Mouse (Mus musculus): ENCODE measurements around the gene Six2. TPM values are rescaled to one million over a fixed set of nuclear protein-coding genes. Genes with fewer than 3 reads are reported as not detected.
A peak's percentile ranks its signal among the peaks of the same experiment; 100 is the strongest.

Gene Six2
- total RNA-seq, 1 experiment = 0.22 TPM

GRCm38 (mm10) chr17:85680851-85681550 is 7.1 kb downstream of the Six2 start:
- no peak for DNase-seq (ENCODE audit: low read depth, low spot score)
- in situ Hi-C loops (cut with MboI; ENCODE audit: low sequenced_read_pairs in 2 of 2, unreplicated experiment in 2 of 2) = no loop called here
- Histone ChIP-seq H3K36me3 (ENCODE audit: control insufficient read depth, insufficient read depth, low read length, poor library complexity, severe bottlenecking) (no peaks in the 10 kb centered on the region), H3K9me3 (ENCODE audit: control insufficient read depth, insufficient read depth, low read depth, low read length) (no peaks in the 10 kb centered on the region), H3K4me3 (ENCODE audit: insufficient read depth in 1 of 2, low read depth in 1 of 2, low read length in 2 of 2, poor library complexity in 1 of 2, severe bottlenecking in 1 of 2) (no peak overlapping the region), H3K27ac (ENCODE audit: insufficient read depth, low read depth, low read length, poor library complexity, severe bottlenecking) (no peak overlapping the region), H3K9ac (ENCODE audit: insufficient read depth, low read depth, low read length, poor library complexity, severe bottlenecking) (no peak overlapping the region), H3K4me1 (ENCODE audit: control insufficient read depth in 2 of 2, insufficient read depth in 2 of 2, low read length in 2 of 2, poor library complexity in 1 of 2) (no peaks in the 10 kb centered on the region; a peak in 1 of 4 replicates)
- TF ChIP-seq HCFC1 (IDR thresholded peaks at IDR 0.05; ENCODE audit: borderline replicate concordance, insufficient read depth, low read length) (no peak), ZC3H11A (IDR thresholded peaks at IDR 0.05; ENCODE audit: borderline replicate concordance, low read depth, low read length) (no peak), CHD2 (IDR thresholded peaks at IDR 0.05; ENCODE audit: low read depth, low read length) (no peak), ZNF384 (IDR thresholded peaks at IDR 0.05; ENCODE audit: low read depth, low read length) (no peak), MAFK (IDR thresholded peaks at IDR 0.05; ENCODE audit: insufficient read depth, low read depth, low read length) (no peak)

- in situ Hi-C loops (cut with MboI; ENCODE audit: low sequenced_read_pairs in 2 of 2, unreplicated experiment in 2 of 2) = no loop called here
- Histone ChIP-seq H3K27ac (ENCODE audit: insufficient read depth, low read depth, low read length, poor library complexity, severe bottlenecking) (no peak overlapping the region), H3K4me1 (ENCODE audit: control insufficient read depth in 2 of 2, insufficient read depth in 2 of 2, low read length in 2 of 2, poor library complexity in 1 of 2) (no peaks in the 10 kb centered on the region; a peak in 1 of 4 replicates), H3K36me3 (ENCODE audit: control insufficient read depth, insufficient read depth, low read length, poor library complexity, severe bottlenecking) (no peaks in the 10 kb centered on the region), H3K9ac (ENCODE audit: insufficient read depth, low read depth, low read length, poor library complexity, severe bottlenecking) (no peak overlapping the region), H3K9me3 (ENCODE audit: control insufficient read depth, insufficient read depth, low read depth, low read length) (no peaks in the 10 kb centered on the region), H3K4me3 (ENCODE audit: insufficient read depth in 1 of 2, low read depth in 1 of 2, low read length in 2 of 2, poor library complexity in 1 of 2, severe bottlenecking in 1 of 2) (no peak overlapping the region)
- no peak for DNase-seq (ENCODE audit: low read depth, low spot score)
- no peak for TF ChIP-seq ZNF384 (IDR thresholded peaks at IDR 0.05; ENCODE audit: low read depth, low read length)
- TF ChIP-seq ZC3H11A (IDR thresholded peaks at IDR 0.05; ENCODE audit: borderline replicate concordance, low read depth, low read length) = no peak
- TF ChIP-seq CHD2 (IDR thresholded peaks at IDR 0.05; ENCODE audit: low read depth, low read length) = no peak
- TF ChIP-seq HCFC1 (IDR thresholded peaks at IDR 0.05; ENCODE audit: borderline replicate concordance, insufficient read depth, low read length) = no peak
- no peak for TF ChIP-seq MAFK (IDR thresholded peaks at IDR 0.05; ENCODE audit: insufficient read depth, low read depth, low read length)
Observed at GRCm38 (mm10) chr17:85680116-85680850, 7.8 kb downstream of the Six2 start.

GRCm38 (mm10) chr17:85679651-85680050 is 8.4 kb downstream of the Six2 start:
- no peak overlapping the region for H3K27ac ChIP-seq (ENCODE audit: insufficient read depth, low read depth, low read length, poor library complexity, severe bottlenecking)
- H3K4me3 ChIP-seq (ENCODE audit: insufficient read depth in 1 of 2, low read depth in 1 of 2, low read length in 2 of 2, poor library complexity in 1 of 2, severe bottlenecking in 1 of 2) = no peak overlapping the region
- no peak for DNase-seq (ENCODE audit: low read depth, low spot score)
- no peaks in the 10 kb centered on the region; a peak in 1 of 4 replicates for H3K4me1 ChIP-seq (ENCODE audit: control insufficient read depth in 2 of 2, insufficient read depth in 2 of 2, low read length in 2 of 2, poor library complexity in 1 of 2)
- no peaks in the 10 kb centered on the region for H3K36me3 ChIP-seq (ENCODE audit: control insufficient read depth, insufficient read depth, low read length, poor library complexity, severe bottlenecking)
- H3K9ac ChIP-seq (ENCODE audit: insufficient read depth, low read depth, low read length, poor library complexity, severe bottlenecking) = no peak overlapping the region
- peak; percentile 94 for TF ChIP-seq CHD2 (IDR thresholded peaks at IDR 0.05; ENCODE audit: low read depth, low read length)
- no peak for TF ChIP-seq ZNF384 (IDR thresholded peaks at IDR 0.05; ENCODE audit: low read depth, low read length)
- TF ChIP-seq HCFC1 (IDR thresholded peaks at IDR 0.05; ENCODE audit: borderline replicate concordance, insufficient read depth, low read length) = no peak
- no peaks in the 10 kb centered on the region for H3K9me3 ChIP-seq (ENCODE audit: control insufficient read depth, insufficient read depth, low read depth, low read length)
- in situ Hi-C loops (cut with MboI; ENCODE audit: low sequenced_read_pairs in 2 of 2, unreplicated experiment in 2 of 2) = no loop called here

GRCm38 (mm10) chr17:85664618-85665320 is 23.3 kb downstream of the Six2 start:
- Histone ChIP-seq H3K9me3 (ENCODE audit: control insufficient read depth, insufficient read depth, low read depth, low read length) (no peaks in the 10 kb centered on the region), H3K36me3 (ENCODE audit: control insufficient read depth, insufficient read depth, low read length, poor library complexity, severe bottlenecking) (no peaks in the 10 kb centered on the region), H3K9ac (ENCODE audit: insufficient read depth, low read depth, low read length, poor library complexity, severe bottlenecking) (no peak overlapping the region), H3K4me1 (ENCODE audit: control insufficient read depth in 2 of 2, insufficient read depth in 2 of 2, low read length in 2 of 2, poor library complexity in 1 of 2) (no peaks in the 10 kb centered on the region), H3K27ac (ENCODE audit: insufficient read depth, low read depth, low read length, poor library complexity, severe bottlenecking) (no peak overlapping the region), H3K4me3 (ENCODE audit: insufficient read depth in 1 of 2, low read depth in 1 of 2, low read length in 2 of 2, poor library complexity in 1 of 2, severe bottlenecking in 1 of 2) (peak overlapping the region in 1 of 2 experiments; percentile 4; a peak in 1 of 4 replicates)
- DNase-seq (ENCODE audit: low read depth, low spot score) = peak; percentile 67
- in situ Hi-C loops (cut with MboI; ENCODE audit: low sequenced_read_pairs in 2 of 2, unreplicated experiment in 2 of 2) = no loop called here
- no peak for TF ChIP-seq HCFC1 (IDR thresholded peaks at IDR 0.05; ENCODE audit: borderline replicate concordance, insufficient read depth, low read length)
- TF ChIP-seq MAFK (IDR thresholded peaks at IDR 0.05; ENCODE audit: insufficient read depth, low read depth, low read length) = no peak
- peak; percentile 59 for TF ChIP-seq ZC3H11A (IDR thresholded peaks at IDR 0.05; ENCODE audit: borderline replicate concordance, low read depth, low read length)
- no peak for TF ChIP-seq CHD2 (IDR thresholded peaks at IDR 0.05; ENCODE audit: low read depth, low read length)
- no peak for TF ChIP-seq ZNF384 (IDR thresholded peaks at IDR 0.05; ENCODE audit: low read depth, low read length)
